Mouse (Mus musculus): ENCODE results near the gene Dapk3.

Gene Dapk3

GRCm38 (mm10) chr10:81146296-81146695 lies 36.5 kb upstream of the Dapk3 start:
- DNase-seq: no peak

GRCm38 (mm10) chr10:81151261-81151660 lies 31.5 kb upstream of the Dapk3 start:
- DNase-seq: no peak

- DNase-seq: no peak
Measured at GRCm38 (mm10) chr10:81152609-81153008, 30.2 kb upstream of the Dapk3 start.

GRCm38 (mm10) chr10:81154313-81154712 lies 28.5 kb upstream of the Dapk3 start:
- DNase-seq: no peak

- no peak for DNase-seq
Measured at GRCm38 (mm10) chr10:81154736-81155135, 28.1 kb upstream of the Dapk3 start.

GRCm38 (mm10) chr10:81161602-81162317 lies 21.0 kb upstream of the Dapk3 start:
- DNase-seq: no peak

GRCm38 (mm10) chr10:81162318-81162652 lies 20.5 kb upstream of the Dapk3 start:
- no peak for DNase-seq

- peak in 1 of 2 experiments; percentile 55 for DNase-seq
Measured at GRCm38 (mm10) chr10:81165118-81165517, 17.7 kb upstream of the Dapk3 start.

- DNase-seq: peak; percentile 100
Measured at GRCm38 (mm10) chr10:81167200-81168086, 15.4 kb upstream of the Dapk3 start, which contains the start of gene Pias4. Gene Pias4 (minus strand): TSS chr10:81167923.

- peak in 1 of 2 experiments; percentile 64 for DNase-seq
Measured at GRCm38 (mm10) chr10:81168087-81168431, 14.7 kb upstream of the Dapk3 start.

- peak; percentile 89 to 91 for DNase-seq
Measured at GRCm38 (mm10) chr10:81168521-81169244, 14.1 kb upstream of the Dapk3 start.

GRCm38 (mm10) chr10:81169411-81169900 lies 13.3 kb upstream of the Dapk3 start:
- peak in 1 of 2 experiments; percentile 51 for DNase-seq

GRCm38 (mm10) chr10:81173132-81173531 lies 9.7 kb upstream of the Dapk3 start:
- DNase-seq: peak; percentile 91 to 92

- peak; percentile 96 to 97 for DNase-seq
Measured at GRCm38 (mm10) chr10:81174617-81175344, 8.0 kb upstream of the Dapk3 start.

GRCm38 (mm10) chr10:81175345-81175701 lies 7.5 kb upstream of the Dapk3 start:
- DNase-seq: peak; percentile 78 to 79

- DNase-seq: peak in 1 of 2 experiments; percentile 54
Measured at GRCm38 (mm10) chr10:81175936-81176465, 6.8 kb upstream of the Dapk3 start.

- DNase-seq: peak; percentile 100
Measured at GRCm38 (mm10) chr10:81176466-81177271, 6.1 kb upstream of the Dapk3 start, which contains the start of gene Eef2. Gene Eef2 (plus strand): TSS chr10:81176631.

GRCm38 (mm10) chr10:81177491-81177925 lies 5.3 kb upstream of the Dapk3 start:
- peak; percentile 70 to 75 for DNase-seq

GRCm38 (mm10) chr10:81177958-81178712 lies 4.7 kb upstream of the Dapk3 start:
- no peak for DNase-seq

- no peak for DNase-seq
Measured at GRCm38 (mm10) chr10:81178927-81179326, 3.9 kb upstream of the Dapk3 start.

All from cerebellum, postnatal 10 days (tissue).